22 mouse cellular contexts compared by ENCODE assay signal in the genomic region with DNA sequence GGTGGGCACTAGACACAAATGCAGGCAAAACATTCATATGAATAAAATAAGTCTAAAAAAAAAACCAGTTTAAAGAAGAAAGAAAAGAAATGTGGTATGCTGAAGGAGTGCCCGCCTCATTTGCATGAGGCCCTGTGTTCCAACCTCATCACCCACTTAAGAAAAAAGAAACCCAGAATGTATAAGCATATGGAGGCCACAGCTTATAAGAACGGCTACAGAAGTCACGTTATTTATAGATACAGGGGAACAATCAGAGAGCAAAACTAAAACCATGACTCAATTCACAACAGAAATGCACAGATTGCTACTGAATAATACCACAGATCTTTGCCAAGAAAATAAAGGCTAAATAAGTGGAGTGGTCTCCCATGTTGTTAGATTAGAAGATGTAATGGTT. TPM values are rescaled to one million over a fixed set of nuclear protein-coding genes. Genes with fewer than 3 reads are reported as not detected.
DNase-seq lines count a peak whose midpoint lies in the region; ATAC-seq and TF ChIP-seq lines count a peak whose summit lies in the region.
"Had no signal": no experiment of that assay in that cellular context is flagged by ENCODE, and none has a peak within 500 bp of the region (broad histone marks: within the 10 kb centered on the region; RNA-seq: fewer than 3 reads in every experiment).

No protein-coding gene starts in this region.

- no peak overlapping the region for H3K27ac ChIP-seq in CH12.LX (ENCODE audit: insufficient read depth, low read depth)
- H3K27ac ChIP-seq: embryonic facial prominence, embryonic 13.5 days; embryonic facial prominence, embryonic 15.5 days; forebrain, embryonic 10.5 days; forebrain, embryonic 12.5 days had no signal

- H3K79me2 ChIP-seq in CH12.LX (replicated peaks; ENCODE audit: control insufficient read depth, extremely low read depth, insufficient read depth, poor library complexity, severe bottlenecking): no peaks in the 10 kb centered on the region

- peaks cover 14 to 28% of the 10 kb centered on the region in 2 experiments for H3K4me1 ChIP-seq in CH12.LX (ENCODE audit: control insufficient read depth in 1 of 2, insufficient read depth in 2 of 2)
- H3K4me1 ChIP-seq: embryonic facial prominence, embryonic 13.5 days; embryonic facial prominence, embryonic 15.5 days; forebrain, embryonic 12.5 days had no signal

- H3K4me3 ChIP-seq in CH12.LX (replicated peaks in 1 of 3; ENCODE audit: low read depth in 2 of 3, low read length in 2 of 3, poor library complexity in 1 of 3): no peak overlapping the region
- H3K4me3 ChIP-seq: embryonic facial prominence, embryonic 13.5 days; embryonic facial prominence, embryonic 15.5 days; erythroblast, embryonic 14.5 days; forebrain, embryonic 10.5 days; forebrain, embryonic 12.5 days had no signal

- no peak for TF ChIP-seq RAD21 in CH12.LX (IDR thresholded peaks at IDR 0.05; ENCODE audit: low read depth, low read length)

- peak; percentile 14 for ATAC-seq in inflammation-experienced regulatory T-cells, adult 6 months
- ATAC-seq: CD4-positive, CD25-positive, alpha-beta regulatory T cell, adult 4 months; forebrain, embryonic 14.5 days; forebrain, embryonic 16.5 days had no signal

- dilution Hi-C loops in CH12.LX (cut with MboI; ENCODE audit: extremely low pct_ligation_motif_present, extremely low pct_unique_long_range_greater_than_20kb, low sequenced_read_pairs): no loop called here

- H3K9me3 ChIP-seq in CH12.LX (replicated peaks; ENCODE audit: low read length): peaks cover 7% of the 10 kb centered on the region
- H3K9me3 ChIP-seq: embryonic facial prominence, embryonic 13.5 days; embryonic facial prominence, embryonic 15.5 days; forebrain, embryonic 10.5 days; forebrain, embryonic 12.5 days had no signal

- no peak overlapping the region for H3K4me2 ChIP-seq in CH12.LX (ENCODE audit: insufficient read depth, low read depth, poor library complexity, severe bottlenecking)
- H3K4me2 ChIP-seq: embryonic facial prominence, embryonic 13.5 days; embryonic facial prominence, embryonic 15.5 days; forebrain, embryonic 12.5 days had no signal

- DNase-seq in A20 (ENCODE audit: low read depth, low spot score) (peak; percentile 29), CH12.LX (ENCODE audit: extremely low read depth) (peak; percentile 40)
- no peak for DNase-seq in urinary bladder, postnatal 14 days (ENCODE audit: low spot score)
- no peak for DNase-seq in retina, embryonic 14.5 days (ENCODE audit: low spot score)
- DNase-seq: adrenal gland, adult 2 months; adrenal gland, postnatal 10 days; adrenal gland, postnatal 25 days; cerebellum, adult 11 months; cerebellum, adult 2 months; cerebellum, adult 9-10 months; cerebellum, postnatal 10 days; cerebellum, postnatal 25 days; embryo, embryonic 11 days had no signal

- TF ChIP-seq POLR2A in CH12.LX (IDR thresholded peaks at IDR 0.05; ENCODE audit: low read depth, low read length): no peak

- no peak for TF ChIP-seq CTCF in CH12.LX (conservative IDR thresholded peaks at IDR 0.05 in 1 of 2, IDR thresholded peaks at IDR 0.05 in 1 of 2; ENCODE audit: low read depth in 2 of 2, low read length in 2 of 2)

- H3K27me3 ChIP-seq in CH12.LX (replicated peaks): no peaks in the 10 kb centered on the region
- H3K27me3 ChIP-seq: embryonic facial prominence, embryonic 13.5 days; embryonic facial prominence, embryonic 15.5 days; forebrain, embryonic 12.5 days had no signal

- in situ Hi-C loops in CH12.LX (cut with MboI; ENCODE audit: low pct_ligation_motif_present, low pct_unique_long_range_greater_than_20kb, low sequenced_read_pairs): no loop called here

- no peaks in the 10 kb centered on the region for H3K36me3 ChIP-seq in CH12.LX (replicated peaks in 1 of 2; ENCODE audit: control insufficient read depth in 1 of 2, insufficient read depth in 1 of 2, low read length in 1 of 2)
- H3K36me3 ChIP-seq: embryonic facial prominence, embryonic 13.5 days; embryonic facial prominence, embryonic 15.5 days; forebrain, embryonic 10.5 days; forebrain, embryonic 12.5 days had no signal

- peak; percentile 49; the same call in 1 of the 2 replicates for TF ChIP-seq EP300 in CH12.LX (IDR thresholded peaks at IDR 0.05; ENCODE audit: low read length)

- no peak overlapping the region for H3K9ac ChIP-seq in CH12.LX (ENCODE audit: insufficient read depth, low read depth)
- H3K9ac ChIP-seq: embryonic facial prominence, embryonic 13.5 days; embryonic facial prominence, embryonic 15.5 days; forebrain, embryonic 12.5 days had no signal

TF ChIP-seq in CH12.LX, 34 proteins besides CTCF, POLR2A, EP300 and RAD21:
- TF ChIP-seq MYC (IDR thresholded peaks at IDR 0.05; ENCODE audit: low read depth, low read length) (0 out of 2 replicates have a peak, but pooled peaks have one; percentile 25), MXI1 (IDR thresholded peaks at IDR 0.05; ENCODE audit: low read depth, low read length) (no peak), HCFC1 (IDR thresholded peaks at IDR 0.05; ENCODE audit: low read depth, low read length) (no peak), JUND (conservative IDR thresholded peaks at IDR 0.05; ENCODE audit: low read depth, low read length) (peak; percentile 80), USF2 (conservative IDR thresholded peaks at IDR 0.05; ENCODE audit: low read depth, low read length) (no peak), ZMIZ1 (IDR thresholded peaks at IDR 0.05; ENCODE audit: low read depth, low read length) (no peak), CHD2 (IDR thresholded peaks at IDR 0.05; ENCODE audit: low read length) (no peak), BHLHE40 (IDR thresholded peaks at IDR 0.05; ENCODE audit: low read depth, low read length) (peak; percentile 74), JUN (IDR thresholded peaks at IDR 0.05; ENCODE audit: insufficient read depth, low read depth, low read length) (peak; percentile 56; the same call in 1 of the 2 replicates), ZKSCAN1 (IDR thresholded peaks at IDR 0.05; ENCODE audit: borderline replicate concordance, low read depth, low read length) (no peak), MAX (IDR thresholded peaks at IDR 0.05; ENCODE audit: low read length) (no peak), MAFK (IDR thresholded peaks at IDR 0.05; ENCODE audit: insufficient replicate concordance, low read length) (peak; percentile 67; the same call in 1 of the 2 replicates), TCF12 (IDR thresholded peaks at IDR 0.05; ENCODE audit: low read depth, low read length) (0 out of 2 replicates have a peak, but pooled peaks have one; percentile 49), NRF1 (IDR thresholded peaks at IDR 0.05; ENCODE audit: low read depth, low read length) (no peak), NELFE (IDR thresholded peaks at IDR 0.05; ENCODE audit: low read depth, low read length) (no peak), PAX5 (IDR thresholded peaks at IDR 0.05; ENCODE audit: low read length) (no peak), ZNF384 (IDR thresholded peaks at IDR 0.05; ENCODE audit: low read depth, low read length) (peak; percentile 77), TBP (conservative IDR thresholded peaks at IDR 0.05; ENCODE audit: low read depth, low read length) (no peak), RCOR1 (conservative IDR thresholded peaks at IDR 0.05; ENCODE audit: low read depth, low read length) (no peak), E2F4 (IDR thresholded peaks at IDR 0.05; ENCODE audit: insufficient replicate concordance, low read depth, low read length) (no peak; the same call in 1 of the 2 replicates), MEF2A (IDR thresholded peaks at IDR 0.05; ENCODE audit: borderline replicate concordance, low read depth, low read length) (peak; percentile 84), GABPA (IDR thresholded peaks at IDR 0.05; ENCODE audit: insufficient replicate concordance, low read depth, low read length) (no peak), ETS1 (conservative IDR thresholded peaks at IDR 0.05; ENCODE audit: low read depth, low read length) (peak; percentile 28; the same call in 1 of the 2 replicates), SIN3A (IDR thresholded peaks at IDR 0.05; ENCODE audit: low read length) (no peak), MAZ (IDR thresholded peaks at IDR 0.05; ENCODE audit: low read depth, low read length) (no peak), SMC3 (IDR thresholded peaks at IDR 0.05; ENCODE audit: low read depth, low read length) (no peak), IRF4 (IDR thresholded peaks at IDR 0.05; ENCODE audit: low read depth, low read length) (peak; percentile 66; the same call in 1 of the 2 replicates)

RNA-seq across cellular contexts. Expression of a gene that starts 43.0 kb away (rescaled TPM):
- total RNA-seq in CH12.LX (2012; rRNA removed): 129 and 131 TPM in 2 replicates
- total RNA-seq in CH12.LX (2014; rRNA removed): 89.5 and 93.5 TPM in 2 replicates
- 111 and 142 TPM in 2 replicates for polyA plus RNA-seq in CH12.LX (2012; ENCODE audit: insufficient read length, low read depth)
- 10 to 100 TPM; 35.9 to 50.4 (median 39.8) TPM for polyA plus RNA-seq in inflammation-experienced regulatory T-cells, adult 6 months (2017; shearing (Covaris generic))

RNA-seq across cellular contexts. Expression of a gene that starts 43.6 kb away (rescaled TPM):
- 3.5 and 5.6 TPM in 2 replicates for total RNA-seq in CH12.LX (2012; rRNA removed)
- total RNA-seq in CH12.LX (2014; rRNA removed): 2.6 and 3.5 TPM in 2 replicates
- 8.6 and 9.9 TPM in 2 replicates for polyA plus RNA-seq in CH12.LX (2012; ENCODE audit: insufficient read length, low read depth)
- polyA plus RNA-seq in inflammation-experienced regulatory T-cells, adult 6 months (2017; shearing (Covaris generic)): 10 to 100 TPM; 31.4 to 56.0 (median 32.0) TPM

Comparison
In these comparisons a context has a peak if more than half of its experiments do, and no peak if none do; other contexts are left out.
1. DNase-seq: peak in A20 (single experiment) and CH12.LX (single experiment); none in urinary bladder, postnatal 14 days (single experiment) and retina, embryonic 14.5 days (single experiment).